Mouse (Mus musculus) liver, embryonic 14.5 days (tissue): ENCODE results near the gene Hivep3. TPM values are rescaled to one million over a fixed set of nuclear protein-coding genes. Genes with fewer than 3 reads are reported as not detected.

Source experiments
- ATAC-seq: fragments of 200-750 bp; cut with Nextera tagmentation; 2 replicates; pipeline ENCODE4 v1.8.0; 2017; ENCODE audit warnings: moderate number of reproducible peaks, mild to moderate bottlenecking, moderate library complexity; ENCODE audit not compliant: insufficient read depth
- DNase-seq, 3 experiments: peaks; one replicate each; pipeline ENCODE4 v3.0.0-alpha.2; 2012 to 2013; ENCODE audit warnings: low read depth in 3 of 3, low spot score in 3 of 3
- H3K27ac ChIP-seq: fragments of 300-500 bp; sonication (generic); 2 replicates; pipeline ENCODE4 v1.5.1; 2014; ENCODE audit warnings: moderate library complexity, mild to moderate bottlenecking, control low read depth, inconsistent platforms
- H3K27me3 ChIP-seq: fragments of 300-500 bp; sonication (generic); 2 replicates; pipeline ENCODE4 v1.6.1; 2014; ENCODE audit warnings: mild to moderate bottlenecking, low read length, moderate library complexity; ENCODE audit not compliant: control insufficient read depth, insufficient read depth
- H3K36me3 ChIP-seq: fragments of 300-500 bp; sonication (generic); replicated peaks from 2 replicates; pipeline ENCODE4 v1.6.1; 2014; ENCODE audit warnings: low read depth; ENCODE audit not compliant: control insufficient read depth, insufficient read depth
- H3K4me1 ChIP-seq, 2 experiments: fragments of 200-500 bp in 1 of 2; fragments of 300-500 bp in 1 of 2; sonication (generic) in 1 of 2; replicated peaks; 2 replicates each; pipeline ENCODE4 v1.6.1; 2012 to 2014; ENCODE audit warnings: antibody characterized with exemption in 1 of 2, inconsistent platforms in 1 of 2, low read length in 1 of 2; ENCODE audit not compliant: control insufficient read depth in 2 of 2, insufficient read depth in 2 of 2
- H3K4me2 ChIP-seq: fragments of 300-500 bp; sonication (generic); 2 replicates; pipeline ENCODE4 v1.6.1; 2014; ENCODE audit warnings: low read depth, mild to moderate bottlenecking, control low read depth, moderate library complexity
- H3K4me3 ChIP-seq, 2 experiments: fragments of 200-500 bp in 1 of 2; fragments of 300-500 bp in 1 of 2; sonication (generic) in 1 of 2; 2 replicates each; pipeline ENCODE4 v1.5.1; 2012 to 2014; ENCODE audit warnings: low read depth in 2 of 2, low read length in 2 of 2, mild to moderate bottlenecking in 2 of 2, control low read depth in 1 of 2, inconsistent platforms in 1 of 2, moderate library complexity in 1 of 2; ENCODE audit not compliant: insufficient read depth in 1 of 2
- H3K9ac ChIP-seq: fragments of 300-500 bp; sonication (generic); replicated peaks from 2 replicates; pipeline ENCODE4 v1.6.1; 2014; ENCODE audit warnings: mild to moderate bottlenecking, control low read depth, moderate library complexity
- H3K9me3 ChIP-seq: fragments of 300-500 bp; sonication (generic); 2 replicates; pipeline ENCODE4 v1.6.1; 2016; ENCODE audit warnings: low read length, mixed read lengths; ENCODE audit not compliant: control insufficient read depth
- CTCF ChIP-seq: IDR thresholded peaks from 2 replicates; pipeline ENCODE4 v1.5.1; 2016; ENCODE audit warnings: antibody characterized with exemption, low read depth, control low read depth
- EP300 ChIP-seq: IDR thresholded peaks from 2 replicates; pipeline ENCODE4 v1.6.1; 2016; ENCODE audit warnings: antibody characterized with exemption, low read depth
- WGBS: fragments of 180-500 bp; shearing (Covaris S2); extraction: QIAGEN DNeasy Blood & Tissue Kit; methylation state at CpG from one replicate; pipeline ENCODE4 v1.1.7; 2014; ENCODE audit not compliant: insufficient replicate concordance; 5-methylcytosine and 5-hydroxymethylcytosine counted together
- polyA plus RNA-seq, 2 experiments: library from polyadenylated mRNA; depleted of rRNA in 1 of 2; stranded (reverse) in 1 of 2; unstranded in 1 of 2; fragments of >200 nt; fragmentation: Nextera tagmentation in 1 of 2; extraction: Ambion mirVana in 1 of 2; gene quantifications; 2 replicates each; pipeline versions ENCODE4 v1.2.1 to v1.2.3; 2012 to 2014

Hivep3 gene
- polyA plus RNA-seq, 2 experiments = 1.9 to 2.7 TPM

GRCm38 (mm10) chr4:120168346-120168745, 434.8 kb downstream of the Hivep3 start:
- WGBS = 65% methylated on average over 4 of the region's 4 CpGs
- H3K27me3 ChIP-seq = no peaks in the 10 kb centered on the region

GRCm38 (mm10) chr4:120170387-120170936, 436.9 kb downstream of the Hivep3 start:
- Histone ChIP-seq H3K27ac (no peak overlapping the region), H3K4me3 (no peak overlapping the region), H3K9ac (no peak overlapping the region), H3K27me3 (no peaks in the 10 kb centered on the region), H3K36me3 (no peaks in the 10 kb centered on the region), H3K9me3 (no peaks in the 10 kb centered on the region), H3K4me2 (no peak overlapping the region), H3K4me1 (no peaks in the 10 kb centered on the region; a peak in 1 of 4 replicates)
- 32% methylated on average over 9 of the region's 9 CpGs for WGBS
- no peak for TF ChIP-seq CTCF
- TF ChIP-seq EP300 = no peak
- ATAC-seq = no peak
- DNase-seq = no peak

More at GRCm38 (mm10) chr4:120168346-120168745, 434.8 kb downstream of the Hivep3 start:
- no peak overlapping the region for H3K9ac ChIP-seq
- no peak overlapping the region for H3K4me3 ChIP-seq
- TF ChIP-seq EP300 (no peak), CTCF (no peak)
- DNase-seq = no peak
- H3K4me2 ChIP-seq = no peak overlapping the region
- no peaks in the 10 kb centered on the region; a peak in 1 of 4 replicates for H3K4me1 ChIP-seq
- H3K27ac ChIP-seq = no peak overlapping the region
- H3K36me3 ChIP-seq = no peaks in the 10 kb centered on the region
- no peaks in the 10 kb centered on the region for H3K9me3 ChIP-seq
- no peak for ATAC-seq

DNA sequence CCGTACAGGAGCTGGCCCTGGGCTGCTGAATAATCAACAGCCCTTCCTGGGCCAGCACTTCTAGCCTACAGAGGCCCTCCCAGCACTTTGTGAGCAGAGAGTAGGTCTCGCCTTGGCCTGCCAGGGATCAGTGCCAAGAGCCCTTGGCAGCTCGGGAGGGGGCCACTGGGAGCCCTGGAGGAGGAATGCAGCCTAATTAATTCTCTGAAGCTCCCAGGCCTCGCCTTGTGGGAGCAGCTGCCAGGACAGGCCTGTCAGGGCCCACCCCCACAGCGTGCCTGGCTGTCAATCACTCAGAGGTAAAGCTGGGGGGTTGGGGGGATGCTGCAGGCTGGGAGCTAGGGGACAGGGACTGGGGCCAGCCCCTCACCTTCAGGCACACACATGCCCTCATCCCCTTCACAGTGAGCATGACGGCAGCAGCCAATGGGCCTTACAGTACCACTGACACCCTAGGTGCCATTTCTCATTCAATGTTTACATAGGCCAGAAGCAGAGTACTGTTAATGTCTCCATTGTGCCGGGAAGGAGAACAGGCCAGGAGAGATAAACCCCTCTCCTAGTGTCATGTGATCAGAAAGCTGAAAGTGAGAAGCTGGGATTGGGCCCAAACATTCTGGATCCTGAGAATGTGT, 438.6 kb downstream of the Hivep3 start:
- Histone ChIP-seq H3K9ac (no peak overlapping the region), H3K27me3 (no peaks in the 10 kb centered on the region), H3K4me1 (no peaks in the 10 kb centered on the region; a peak in 1 of 4 replicates), H3K36me3 (no peaks in the 10 kb centered on the region), H3K27ac (no peak overlapping the region), H3K4me2 (no peak overlapping the region), H3K4me3 (no peak overlapping the region), H3K9me3 (no peaks in the 10 kb centered on the region)
- no peak for ATAC-seq
- DNase-seq = no peak
- 21% methylated on average over 6 of the region's 7 CpGs for WGBS
- TF ChIP-seq CTCF = no peak
- no peak for TF ChIP-seq EP300

DNA sequence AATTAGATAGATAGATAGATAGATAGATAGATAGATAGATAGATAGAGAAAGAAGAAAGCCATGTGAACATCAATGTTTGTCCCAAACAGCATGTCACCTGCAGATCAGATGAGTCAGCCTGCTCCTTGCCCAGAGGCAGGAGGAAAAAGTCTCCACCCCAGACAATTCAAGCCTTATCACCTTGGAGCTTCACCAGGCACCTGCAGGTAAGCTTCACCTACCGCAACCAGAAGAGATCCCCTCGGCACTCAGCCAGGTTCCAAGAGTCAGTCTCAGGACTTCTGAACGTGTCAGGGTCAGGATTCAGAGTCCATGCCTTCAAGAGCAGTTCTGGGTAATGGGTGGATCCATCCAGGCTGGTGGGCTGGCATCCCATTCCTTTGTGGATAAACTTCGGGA, 445.5 kb downstream of the Hivep3 start:
- Histone ChIP-seq H3K4me3 (no peak overlapping the region), H3K4me2 (no peak overlapping the region), H3K27me3 (no peaks in the 10 kb centered on the region), H3K9ac (no peak overlapping the region), H3K9me3 (no peaks in the 10 kb centered on the region), H3K4me1 (no peaks in the 10 kb centered on the region), H3K27ac (no peak overlapping the region), H3K36me3 (no peaks in the 10 kb centered on the region)
- TF ChIP-seq CTCF = no peak
- TF ChIP-seq EP300 = no peak
- no peak for DNase-seq
- WGBS = 55% methylated on average over 4 of the region's 4 CpGs
- no peak for ATAC-seq

- TF ChIP-seq EP300 = no peak
- TF ChIP-seq CTCF = no peak
- no peak overlapping the region for H3K27ac ChIP-seq
- no peak for DNase-seq
- no peaks in the 10 kb centered on the region for H3K9me3 ChIP-seq
- no peaks in the 10 kb centered on the region for H3K27me3 ChIP-seq
- no peak overlapping the region for H3K9ac ChIP-seq
- ATAC-seq = no peak
- no peak overlapping the region for H3K4me2 ChIP-seq
- H3K36me3 ChIP-seq = no peaks in the 10 kb centered on the region
- no peak overlapping the region for H3K4me3 ChIP-seq
- H3K4me1 ChIP-seq = no peaks in the 10 kb centered on the region
Measured at GRCm38 (mm10) chr4:120180535-120180934, 447.0 kb downstream of the Hivep3 start.
